Mouse (Mus musculus) liver, embryonic 14.5 days (tissue): ENCODE data around the gene Klhl40.

Experiments used
- CTCF ChIP-seq: IDR thresholded peaks from 2 replicates; pipeline ENCODE4 v1.5.1; 2016; ENCODE audit warnings: antibody characterized with exemption, low read depth, control low read depth
- EP300 ChIP-seq: IDR thresholded peaks from 2 replicates; pipeline ENCODE4 v1.6.1; 2016; ENCODE audit warnings: antibody characterized with exemption, low read depth

DNA sequence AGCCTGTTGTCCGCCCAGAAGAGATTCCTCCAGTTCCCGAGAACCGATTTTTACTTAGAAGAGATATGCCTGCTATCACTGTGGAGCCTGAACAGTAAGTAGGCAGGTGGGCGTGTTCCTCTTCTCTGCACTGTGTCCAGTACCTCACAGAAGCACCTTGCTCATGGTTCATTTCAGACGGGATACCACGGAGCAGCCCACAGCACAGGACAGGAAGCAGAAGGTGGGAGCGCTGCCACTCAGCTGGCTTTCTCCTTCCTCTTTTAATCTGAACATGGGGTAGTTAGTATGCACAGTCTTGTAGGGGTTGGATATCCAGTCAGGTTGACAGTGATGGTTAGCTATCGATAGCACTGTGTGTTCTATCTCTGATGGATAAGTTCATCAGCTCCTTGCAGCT lies 33.4 kb upstream of the Klhl40 start:
- TF ChIP-seq CTCF (no peak), EP300 (no peak)
